Mouse (Mus musculus) layer of hippocampus, postnatal 25 days (tissue): ENCODE data around the gene Car8. TPM values are rescaled to one million over a fixed set of nuclear protein-coding genes. Genes with fewer than 3 reads are reported as not detected.

Source experiments
- DNase-seq, 2 experiments: peaks; one replicate each; pipeline ENCODE4 v3.0.0; 2022; ENCODE audit warnings: mixed read lengths in 2 of 2, low spot score in 1 of 2; ENCODE audit errors: extremely low spot score in 1 of 2
- total RNA-seq, 2 experiments: library from RNA; stranded (reverse); gene quantifications; 2 replicates each; pipeline ENCODE4 v1.2.3; 2021

Car8 gene
- total RNA-seq: 1 to 10 TPM; 3.5 to 3.9 TPM

- peak; percentile 14 to 27 for DNase-seq
These were observed at the start of gene Car8 for GRCm38 (mm10) chr4:8238560-8239305. Car8 (minus strand) TSS chr4:8239041.

GRCm38 (mm10) chr4:8284934-8285333 lies 46.1 kb upstream of the Car8 start:
- DNase-seq: no peak

- DNase-seq: no peak
These were observed 39.3 kb upstream of the Car8 start for GRCm38 (mm10) chr4:8278159-8278558.

- DNase-seq: no peak
These were observed 11.0 kb upstream of the Car8 start for GRCm38 (mm10) chr4:8249805-8250204.

- DNase-seq: no peak
These were observed 6.7 kb upstream of the Car8 start for GRCm38 (mm10) chr4:8245495-8246063.

- DNase-seq: no peak
These were observed 6.2 kb upstream of the Car8 start for GRCm38 (mm10) chr4:8245062-8245461.

GRCm38 (mm10) chr4:8239699-8240098 lies 858 bp upstream of the Car8 start:
- DNase-seq: no peak

- no peak for DNase-seq
These were observed 447 bp upstream of the Car8 start for GRCm38 (mm10) chr4:8239306-8239670.

GRCm38 (mm10) chr4:8232393-8233111 lies 6.3 kb downstream of the Car8 start:
- no peak for DNase-seq

- DNase-seq: no peak
These were observed 7.5 kb downstream of the Car8 start for GRCm38 (mm10) chr4:8231291-8231871.

GRCm38 (mm10) chr4:8229661-8230298 lies 9.1 kb downstream of the Car8 start:
- no peak for DNase-seq

GRCm38 (mm10) chr4:8218941-8219340 lies 19.9 kb downstream of the Car8 start:
- no peak for DNase-seq

- no peak for DNase-seq
These were observed 20.8 kb downstream of the Car8 start for GRCm38 (mm10) chr4:8218004-8218403.

GRCm38 (mm10) chr4:8217272-8217671 lies 21.6 kb downstream of the Car8 start:
- no peak for DNase-seq

GRCm38 (mm10) chr4:8216551-8216950 lies 22.3 kb downstream of the Car8 start:
- peak in 1 of 2 experiments; percentile 7 for DNase-seq

- DNase-seq: no peak
These were observed 25.2 kb downstream of the Car8 start for GRCm38 (mm10) chr4:8213661-8214060.

- DNase-seq: no peak
These were observed 25.8 kb downstream of the Car8 start for GRCm38 (mm10) chr4:8212873-8213569.

- no peak for DNase-seq
These were observed 28.4 kb downstream of the Car8 start for GRCm38 (mm10) chr4:8210452-8210851.

GRCm38 (mm10) chr4:8207924-8208323 lies 30.9 kb downstream of the Car8 start:
- no peak for DNase-seq

- DNase-seq: no peak
These were observed 31.8 kb downstream of the Car8 start for GRCm38 (mm10) chr4:8206918-8207573.
